Mouse (Mus musculus) ES-Bruce4 (cell line): ENCODE measurements around the gene Hoxc8. TPM values are rescaled to one million over a fixed set of nuclear protein-coding genes. Genes with fewer than 3 reads are reported as not detected.

ENCODE experiments used
- H3K27ac ChIP-seq: 2 replicates; pipeline ENCODE4 v1.5.1; 2012; ENCODE audit warnings: low read length, inconsistent platforms; ENCODE audit not compliant: insufficient read depth
- H3K27me3 ChIP-seq: 2 replicates; pipeline ENCODE4 v1.6.1; 2012; ENCODE audit warnings: mild to moderate bottlenecking, low read length, inconsistent platforms; ENCODE audit not compliant: control insufficient read depth, poor library complexity, insufficient read depth, severe bottlenecking
- H3K36me3 ChIP-seq: 2 replicates; pipeline ENCODE4 v1.6.1; 2012; ENCODE audit warnings: inconsistent platforms, mild to moderate bottlenecking, low read length, moderate library complexity; ENCODE audit not compliant: control insufficient read depth, poor library complexity, insufficient read depth, severe bottlenecking
- H3K4me1 ChIP-seq: one replicate; pipeline ENCODE4 v1.8.1; 2011; ENCODE audit warnings: low read length; ENCODE audit not compliant: control insufficient read depth, insufficient read depth
- H3K4me3 ChIP-seq: 2 replicates; pipeline ENCODE4 v1.5.1; 2011; ENCODE audit warnings: low read depth, mild to moderate bottlenecking, low read length
- H3K9ac ChIP-seq: 2 replicates; pipeline ENCODE4 v1.6.1; 2012; ENCODE audit warnings: low read depth, mild to moderate bottlenecking, inconsistent platforms; ENCODE audit not compliant: poor library complexity, severe bottlenecking
- H3K9me3 ChIP-seq: replicated peaks from 2 replicates; pipeline ENCODE4 v1.6.1; 2012; ENCODE audit warnings: mild to moderate bottlenecking, low read length, inconsistent platforms; ENCODE audit not compliant: control insufficient read depth, poor library complexity, insufficient read depth, severe bottlenecking
- CTCF ChIP-seq: IDR thresholded peaks from one replicate; pipeline ENCODE4 v1.8.1; 2011; ENCODE audit warnings: low read depth, low read length
- EP300 ChIP-seq: IDR thresholded peaks from 2 replicates; pipeline ENCODE4 v1.6.1; 2011; ENCODE audit warnings: low read depth, low read length; ENCODE audit not compliant: insufficient read depth
- POLR2A ChIP-seq: IDR thresholded peaks from one replicate; pipeline ENCODE4 v1.8.1; 2011; ENCODE audit warnings: low read length; ENCODE audit not compliant: insufficient read depth
- polyA plus RNA-seq: library from polyadenylated mRNA; stranded (reverse); fragments of >200 nt; gene quantifications from 2 replicates; pipeline ENCODE4 v1.2.4, GENCODE M21; 2011; ENCODE audit warnings: low read depth; ENCODE audit not compliant: missing spikeins, insufficient read depth, insufficient read length

Gene Hoxc8
- polyA plus RNA-seq, 1 experiment: 0.45 TPM

GRCm38 (mm10) chr15:102984925-102985324 lies 5.5 kb upstream of the Hoxc8 start:
- no peak for TF ChIP-seq EP300
- TF ChIP-seq POLR2A: no peak
- no peak for TF ChIP-seq CTCF
- no peaks in the 10 kb centered on the region for H3K9me3 ChIP-seq
- H3K4me3 ChIP-seq: no peak overlapping the region
- no peaks in the 10 kb centered on the region for H3K4me1 ChIP-seq
- no peak overlapping the region for H3K9ac ChIP-seq
- no peak overlapping the region for H3K27ac ChIP-seq
- peaks cover 60% of the 10 kb centered on the region for H3K27me3 ChIP-seq
- no peaks in the 10 kb centered on the region for H3K36me3 ChIP-seq

- TF ChIP-seq POLR2A (no peak), CTCF (peak; percentile 95)
- no peaks in the 10 kb centered on the region for H3K4me1 ChIP-seq
- H3K27ac ChIP-seq: no peak overlapping the region
Measured at GRCm38 (mm10) chr15:102987124-102987833, 3.1 kb upstream of the Hoxc8 start.

GRCm38 (mm10) chr15:102988078-102988477 lies 2.3 kb upstream of the Hoxc8 start:
- Histone ChIP-seq H3K9ac (no peak overlapping the region), H3K4me1 (no peaks in the 10 kb centered on the region), H3K27me3 (peaks cover 60% of the 10 kb centered on the region), H3K36me3 (no peaks in the 10 kb centered on the region), H3K27ac (no peak overlapping the region), H3K9me3 (no peaks in the 10 kb centered on the region), H3K4me3 (no peak overlapping the region)
- TF ChIP-seq EP300 (no peak), CTCF (no peak), POLR2A (no peak)

More at GRCm38 (mm10) chr15:102987124-102987833, 3.1 kb upstream of the Hoxc8 start:
- Histone ChIP-seq H3K27me3 (peaks cover 61% of the 10 kb centered on the region), H3K9ac (no peak overlapping the region), H3K36me3 (no peaks in the 10 kb centered on the region), H3K9me3 (no peaks in the 10 kb centered on the region), H3K4me3 (no peak overlapping the region)

- H3K4me3 ChIP-seq: no peak overlapping the region
- H3K36me3 ChIP-seq: no peaks in the 10 kb centered on the region
- no peaks in the 10 kb centered on the region for H3K4me1 ChIP-seq
- no peak overlapping the region for H3K27ac ChIP-seq
- peaks cover 61% of the 10 kb centered on the region for H3K27me3 ChIP-seq
- H3K9ac ChIP-seq: no peak overlapping the region
- no peak for TF ChIP-seq CTCF
- no peak for TF ChIP-seq POLR2A
- no peak for TF ChIP-seq EP300
- no peaks in the 10 kb centered on the region for H3K9me3 ChIP-seq
Measured at GRCm38 (mm10) chr15:102991782-102992181, 1.4 kb downstream of the Hoxc8 start.

GRCm38 (mm10) chr15:102992206-102992605 lies 1.8 kb downstream of the Hoxc8 start:
- Histone ChIP-seq H3K27me3 (peaks cover 62% of the 10 kb centered on the region), H3K9me3 (no peaks in the 10 kb centered on the region), H3K36me3 (no peaks in the 10 kb centered on the region), H3K27ac (no peak overlapping the region), H3K9ac (no peak overlapping the region), H3K4me3 (no peak overlapping the region), H3K4me1 (no peaks in the 10 kb centered on the region)
- TF ChIP-seq POLR2A: no peak
- TF ChIP-seq CTCF: no peak
- no peak for TF ChIP-seq EP300

GRCm38 (mm10) chr15:102992863-102993262 lies 2.5 kb downstream of the Hoxc8 start:
- peaks cover 68% of the 10 kb centered on the region for H3K27me3 ChIP-seq
- no peak for TF ChIP-seq CTCF
- TF ChIP-seq POLR2A: no peak
- TF ChIP-seq EP300: no peak
- no peak overlapping the region for H3K27ac ChIP-seq
- no peak overlapping the region for H3K4me3 ChIP-seq
- no peak overlapping the region for H3K9ac ChIP-seq
- H3K9me3 ChIP-seq: no peaks in the 10 kb centered on the region
- H3K4me1 ChIP-seq: no peaks in the 10 kb centered on the region
- no peaks in the 10 kb centered on the region for H3K36me3 ChIP-seq
